Mouse (Mus musculus) heart, embryonic 10.5 days (tissue): ENCODE data around the gene Mlip. TPM values are rescaled to one million over a fixed set of nuclear protein-coding genes. Genes with fewer than 3 reads are reported as not detected.
"Not testable (repeated sequence)": the region's sequence is repeated elsewhere in the genome, so short reads cannot be mapped to it uniquely, and the experiment has no call there.

Experiments used
- DNase-seq: peaks from one replicate; pipeline ENCODE4 v3.0.0-alpha.2; 2017; ENCODE audit warnings: low spot score
- H3K27ac ChIP-seq: fragments of 300-500 bp; sonication (generic); 2 replicates; pipeline ENCODE4 v1.5.1; 2016; ENCODE audit warnings: mild to moderate bottlenecking
- H3K27me3 ChIP-seq: fragments of 300-500 bp; sonication (generic); 2 replicates; pipeline ENCODE4 v1.6.1; 2016; ENCODE audit warnings: mild to moderate bottlenecking; ENCODE audit not compliant: poor library complexity, insufficient read depth, severe bottlenecking
- H3K36me3 ChIP-seq: fragments of 300-500 bp; sonication (generic); 2 replicates; pipeline ENCODE4 v1.6.1; 2016; ENCODE audit warnings: mild to moderate bottlenecking, moderate library complexity
- H3K4me1 ChIP-seq: fragments of 300-500 bp; sonication (generic); 2 replicates; pipeline ENCODE4 v1.6.1; 2016; ENCODE audit warnings: mild to moderate bottlenecking
- H3K4me3 ChIP-seq: fragments of 300-500 bp; sonication (generic); 2 replicates; pipeline ENCODE4 v1.5.1; 2016; ENCODE audit warnings: mild to moderate bottlenecking, moderate library complexity
- H3K9me3 ChIP-seq: fragments of 300-500 bp; sonication (generic); 2 replicates; pipeline ENCODE4 v1.6.1; 2016; ENCODE audit warnings: mild to moderate bottlenecking, moderate library complexity
- WGBS: fragments of 180-500 bp; shearing (Covaris S2); methylation state at CpG from one replicate; pipeline ENCODE4 v1.1.7; 2016; 5-methylcytosine and 5-hydroxymethylcytosine counted together
- polyA plus RNA-seq: library from polyadenylated mRNA; unstranded; fragments of >200 nt; fragmentation: Nextera tagmentation; extraction: Ambion mirVana; gene quantifications from 2 replicates; pipeline ENCODE4 v1.2.1, GENCODE M21; 2016

Gene Mlip
- polyA plus RNA-seq, 1 experiment from 2014 or later, result 38.6 TPM

DNA sequence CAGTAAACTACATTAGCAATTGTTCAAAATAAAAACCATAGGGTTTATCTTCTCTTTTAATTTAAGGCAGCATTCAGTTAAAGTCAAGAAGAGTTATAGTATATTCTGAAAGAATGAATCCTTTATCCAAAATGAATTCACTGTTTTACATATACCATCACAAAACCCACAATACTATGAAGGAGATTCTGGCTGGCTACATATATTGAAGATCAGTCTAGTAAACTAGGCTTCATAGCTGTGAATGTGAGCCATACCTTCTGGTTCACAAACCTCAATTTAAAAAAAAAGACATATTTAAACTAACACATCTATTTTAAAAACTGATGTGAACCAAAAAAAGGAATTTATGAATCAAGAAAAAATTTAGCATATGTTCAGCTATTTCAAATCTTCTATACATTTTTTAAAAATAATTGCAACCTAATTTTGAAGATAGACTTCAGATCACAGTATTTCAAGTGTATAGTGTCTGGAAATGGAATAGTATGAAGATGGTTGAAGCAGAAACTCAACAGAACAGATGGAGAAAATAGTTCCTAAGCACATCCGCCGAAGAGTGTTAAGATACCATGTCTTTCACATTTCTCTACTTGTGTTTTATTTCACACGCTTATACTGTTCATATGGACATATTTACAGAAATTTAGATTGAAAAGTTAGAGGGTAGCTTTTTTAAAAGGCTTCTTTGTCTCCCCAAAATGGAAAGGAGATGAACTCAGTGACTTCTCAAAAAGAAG, 204.1 kb downstream of the Mlip start:
- WGBS, result 92% methylated on average over 3 of the region's 3 CpGs

DNA sequence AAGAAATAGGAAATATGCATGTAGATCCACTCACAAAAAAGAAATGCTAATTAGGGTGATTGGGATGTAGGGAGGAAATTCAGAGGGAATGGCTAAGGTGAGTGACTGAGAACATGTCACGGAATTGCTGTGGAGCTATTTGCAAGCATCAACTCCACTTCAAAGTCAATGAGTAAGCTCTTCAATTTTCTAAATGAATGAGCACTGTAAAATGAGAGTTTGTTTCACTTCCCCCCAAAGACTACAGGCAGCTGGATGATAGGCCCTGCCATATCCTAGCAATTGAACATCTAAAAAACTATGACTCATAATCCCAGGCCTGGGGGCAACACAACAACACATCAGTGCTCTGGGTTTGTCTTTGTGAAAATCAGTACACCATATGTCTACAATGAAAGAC, 233.0 kb downstream of the Mlip start:
- DNase-seq, result no peak
- Histone ChIP-seq H3K27ac (no peak overlapping the region), H3K27me3 (no peaks in the 10 kb centered on the region), H3K4me3 (no peak overlapping the region), H3K4me1 (peaks cover 8% of the 10 kb centered on the region; the same call in 1 of the 2 replicates), H3K9me3 (no peaks in the 10 kb centered on the region), H3K36me3 (no peaks in the 10 kb centered on the region)
- 89% methylated on average over 1 of the region's 1 CpGs for WGBS

More for the DNA sequence above, 204.1 kb downstream of the Mlip start:
- no peaks in the 10 kb centered on the region for H3K27me3 ChIP-seq
- H3K27ac ChIP-seq, result no peak overlapping the region
- DNase-seq, result no peak
- H3K4me3 ChIP-seq, result no peak overlapping the region
- H3K36me3 ChIP-seq, result no peaks in the 10 kb centered on the region
- H3K9me3 ChIP-seq, result no peaks in the 10 kb centered on the region
- H3K4me1 ChIP-seq, result no peaks in the 10 kb centered on the region

DNA sequence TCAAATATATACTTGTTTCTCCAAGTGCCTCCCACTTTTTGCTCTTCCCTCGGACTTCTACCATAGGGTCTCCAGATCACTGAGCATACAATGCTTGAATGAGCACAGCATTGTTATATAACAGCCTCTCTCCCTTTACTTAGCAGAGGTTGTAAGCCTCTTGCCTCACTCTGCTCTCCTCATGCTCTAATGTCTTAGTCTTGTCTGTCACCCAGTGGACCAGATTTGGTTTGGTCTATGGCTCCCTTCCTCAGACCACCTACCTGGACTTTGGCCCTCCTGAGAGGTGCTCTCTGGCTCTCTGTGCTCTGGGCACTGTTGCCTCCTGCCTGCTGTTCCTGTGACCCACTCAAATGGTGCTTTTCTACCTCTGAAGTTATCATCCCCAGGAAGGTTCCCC, 255.9 kb downstream of the Mlip start:
- DNase-seq, result no peak
- Histone ChIP-seq H3K36me3 (0 out of 2 replicates have a peak, but pooled peaks cover 4% of the 10 kb centered on the region), H3K27ac (no peak overlapping the region), H3K27me3 (no peaks in the 10 kb centered on the region), H3K4me3 (no peak overlapping the region), H3K4me1 (no peaks in the 10 kb centered on the region), H3K9me3 (no peaks in the 10 kb centered on the region)
- 85% methylated on average over 1 of the region's 1 CpGs for WGBS

DNA sequence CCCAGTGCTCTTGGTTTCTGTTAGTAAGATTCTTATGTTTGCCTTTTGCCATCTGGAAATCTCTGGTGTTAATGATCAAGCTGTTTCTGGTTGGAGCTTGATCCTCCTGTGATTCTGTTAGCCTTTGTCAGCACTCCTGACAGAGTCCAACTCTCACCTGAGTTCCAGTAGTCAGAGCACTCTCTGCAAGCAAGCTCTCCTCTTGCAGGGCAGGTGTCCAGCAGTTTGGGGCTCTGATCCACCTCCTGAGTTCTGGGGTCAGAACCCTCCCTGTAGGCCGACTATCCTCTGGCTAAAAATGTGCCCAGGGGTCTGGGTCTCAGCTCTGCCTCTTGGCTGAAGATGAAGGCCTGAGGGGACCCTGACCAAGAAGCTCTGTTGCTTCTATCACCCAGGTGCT, 269.5 kb downstream of the Mlip start:
- 91% methylated on average over 1 of the region's 1 CpGs for WGBS
- H3K27me3 ChIP-seq, H3K4me1 ChIP-seq, H3K36me3 ChIP-seq, DNase-seq, H3K27ac ChIP-seq, H3K4me3 ChIP-seq, H3K9me3 ChIP-seq: not testable (repeated sequence)

DNA sequence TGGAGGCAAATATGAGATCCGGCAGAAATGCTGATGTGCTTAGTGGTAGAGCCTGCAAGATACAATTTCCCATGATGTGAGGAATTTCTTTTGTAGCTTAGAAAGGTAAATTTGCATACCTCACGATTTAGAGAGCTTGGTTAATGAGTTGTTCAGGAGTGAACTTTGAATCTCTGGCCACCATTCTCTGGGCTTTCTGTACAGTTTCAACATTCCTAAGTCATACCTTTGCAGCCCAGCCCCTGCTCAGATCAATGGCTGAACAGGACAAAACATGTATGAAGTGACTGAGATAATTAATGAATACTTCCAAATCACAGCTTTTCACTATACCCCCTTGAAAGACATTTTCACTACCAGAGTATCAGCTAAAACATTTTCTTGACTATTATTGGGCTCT, 281.1 kb downstream of the Mlip start:
- Histone ChIP-seq H3K27ac (no peak overlapping the region), H3K4me1 (no peaks in the 10 kb centered on the region), H3K27me3 (no peaks in the 10 kb centered on the region), H3K4me3 (no peak overlapping the region), H3K36me3 (no peaks in the 10 kb centered on the region), H3K9me3 (no peaks in the 10 kb centered on the region)
- DNase-seq, result no peak
- 73% methylated on average over 2 of the region's 2 CpGs for whole genome bisulfite sequencing

DNA sequence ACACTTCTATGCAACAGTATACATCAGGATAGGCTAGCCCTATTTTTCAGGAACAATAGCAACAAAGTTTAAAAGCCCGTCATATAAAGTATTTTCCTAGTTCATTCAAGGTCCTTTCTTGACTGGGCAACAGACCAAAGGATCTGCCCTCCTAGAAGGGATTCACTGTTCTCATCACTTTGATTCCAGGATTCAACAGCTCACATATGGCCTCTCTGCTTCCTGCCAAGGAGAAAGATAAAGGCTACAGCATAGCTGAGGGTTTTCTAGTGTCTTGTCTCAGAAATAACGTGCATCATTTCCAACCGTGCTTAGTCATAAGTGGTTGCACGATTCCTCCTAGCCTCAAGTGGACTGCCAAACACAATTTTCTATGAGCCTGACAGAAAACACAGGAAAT, 296.2 kb downstream of the Mlip start:
- Histone ChIP-seq H3K4me1 (no peaks in the 10 kb centered on the region), H3K4me3 (no peak overlapping the region), H3K27me3 (no peaks in the 10 kb centered on the region), H3K27ac (no peak overlapping the region), H3K9me3 (no peaks in the 10 kb centered on the region), H3K36me3 (no peaks in the 10 kb centered on the region)
- DNase-seq, result no peak
- WGBS, result 57% methylated on average over 4 of the region's 4 CpGs

DNA sequence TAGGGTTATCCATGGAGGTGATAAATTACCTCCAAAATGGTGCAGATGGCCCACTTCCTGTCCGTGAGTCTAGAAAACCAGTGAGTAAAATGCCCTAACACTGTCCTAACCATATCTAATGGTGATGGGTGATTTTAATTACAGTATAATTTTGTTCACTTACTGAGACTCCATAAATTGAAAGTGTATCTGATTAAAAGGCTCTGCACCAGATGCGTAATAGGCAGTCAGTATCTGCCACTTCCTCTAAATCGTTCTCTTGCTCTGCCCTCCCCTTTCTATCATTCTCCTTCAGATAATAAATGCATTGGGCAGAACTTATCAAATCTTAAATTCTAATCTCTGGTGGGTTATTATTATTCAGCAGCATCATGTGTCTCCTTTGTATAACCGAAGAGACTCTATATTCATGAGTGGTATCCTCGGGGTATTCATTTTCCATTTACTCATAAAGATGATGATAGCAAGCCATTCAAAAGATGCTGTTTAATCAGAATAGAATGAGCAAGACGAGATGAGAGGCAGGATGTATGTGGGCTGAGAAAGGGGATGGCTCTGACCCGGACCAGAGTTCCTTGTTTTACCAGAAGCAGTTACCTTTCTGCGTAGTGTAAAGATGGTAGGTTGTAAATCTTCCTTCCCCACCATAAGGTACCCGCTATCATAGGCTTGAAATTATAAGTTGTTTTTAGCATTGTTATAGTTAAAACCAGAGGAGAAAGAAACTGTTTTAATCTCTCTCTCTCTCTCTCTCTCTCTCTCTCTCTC, 298.2 kb downstream of the Mlip start:
- Histone ChIP-seq H3K27ac (no peak overlapping the region), H3K9me3 (no peaks in the 10 kb centered on the region), H3K27me3 (no peaks in the 10 kb centered on the region), H3K4me1 (no peaks in the 10 kb centered on the region), H3K4me3 (no peak overlapping the region), H3K36me3 (no peaks in the 10 kb centered on the region)
- WGBS, result 80% methylated on average over 9 of the region's 9 CpGs
- no peak for DNase-seq

Other genes starting within 250 kb of the Mlip start
- gene Lrrc1, start 191.9 kb upstream of the Mlip start, polyA plus RNA-seq, result 11.6 and 13.5 TPM in 2 replicates